Mouse (Mus musculus) activated CD4-positive, CD25-positive, alpha-beta regulatory T cell (primary cell): Measurements from ENCODE around the gene Arid4b. TPM values are rescaled to one million over a fixed set of nuclear protein-coding genes. Genes with fewer than 3 reads are reported as not detected.

Experiments
- polyA plus RNA-seq, 2 experiments: library from polyadenylated mRNA; unstranded; fragments of 100-300 nt; shearing (Covaris generic); gene quantifications; one replicate each; pipeline ENCODE4 v1.2.1; 2017

Arid4b gene
- 100 to 1,000 TPM; 132 to 190 TPM for polyA plus RNA-seq

DNA sequence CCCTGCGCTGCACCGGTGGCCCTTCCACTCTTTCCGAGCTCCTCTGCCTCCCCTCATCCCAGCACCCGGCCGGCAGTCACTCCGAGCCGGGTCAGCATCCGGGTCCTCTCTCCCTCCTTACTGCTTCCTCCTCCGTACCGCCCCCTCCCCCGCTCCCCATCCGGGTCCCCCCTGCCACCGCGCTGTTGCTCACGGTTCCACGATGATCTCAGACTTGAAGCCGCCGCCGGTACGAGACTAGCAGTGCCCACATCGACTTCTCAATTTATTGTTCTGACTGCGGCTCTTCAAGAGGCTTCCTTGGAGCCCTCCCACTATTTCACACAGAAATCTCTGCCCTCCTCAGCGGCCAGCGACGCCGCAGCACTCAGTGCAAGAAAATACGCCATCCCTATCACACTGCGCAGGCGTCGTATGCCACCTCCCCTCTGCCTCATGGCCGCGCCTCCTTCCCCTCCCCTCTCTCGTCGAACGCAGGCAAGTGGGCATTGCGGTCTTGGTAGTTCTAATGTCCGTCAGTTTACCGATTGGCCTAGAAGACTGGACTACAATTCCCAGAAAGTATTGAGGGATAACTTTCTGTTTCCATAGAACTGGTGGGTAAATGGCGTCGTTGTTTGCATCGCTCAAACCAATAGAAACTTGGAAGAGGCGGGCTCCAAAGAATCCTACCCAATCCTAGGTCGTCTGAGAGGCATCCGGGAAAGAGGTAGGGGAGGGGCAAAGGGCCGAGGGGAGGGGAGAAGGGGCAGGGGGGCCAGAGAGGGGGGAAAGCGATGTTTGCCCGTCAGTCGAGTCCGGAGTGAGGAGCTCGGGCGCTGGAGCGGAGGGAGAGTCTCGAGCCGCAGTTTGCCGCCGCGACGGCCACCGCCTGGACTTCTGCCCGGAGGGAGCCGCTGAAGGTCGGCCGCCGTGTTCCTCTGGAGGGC is at the start of gene Arid4b, which contains the start of gene Ggps1:
Gene Arid4b (plus strand): TSS at position 220 of the 929 bp plus-strand sequence.
Gene Ggps1 (minus strand): TSS at position 476 of the 929 bp plus-strand sequence.

DNA sequence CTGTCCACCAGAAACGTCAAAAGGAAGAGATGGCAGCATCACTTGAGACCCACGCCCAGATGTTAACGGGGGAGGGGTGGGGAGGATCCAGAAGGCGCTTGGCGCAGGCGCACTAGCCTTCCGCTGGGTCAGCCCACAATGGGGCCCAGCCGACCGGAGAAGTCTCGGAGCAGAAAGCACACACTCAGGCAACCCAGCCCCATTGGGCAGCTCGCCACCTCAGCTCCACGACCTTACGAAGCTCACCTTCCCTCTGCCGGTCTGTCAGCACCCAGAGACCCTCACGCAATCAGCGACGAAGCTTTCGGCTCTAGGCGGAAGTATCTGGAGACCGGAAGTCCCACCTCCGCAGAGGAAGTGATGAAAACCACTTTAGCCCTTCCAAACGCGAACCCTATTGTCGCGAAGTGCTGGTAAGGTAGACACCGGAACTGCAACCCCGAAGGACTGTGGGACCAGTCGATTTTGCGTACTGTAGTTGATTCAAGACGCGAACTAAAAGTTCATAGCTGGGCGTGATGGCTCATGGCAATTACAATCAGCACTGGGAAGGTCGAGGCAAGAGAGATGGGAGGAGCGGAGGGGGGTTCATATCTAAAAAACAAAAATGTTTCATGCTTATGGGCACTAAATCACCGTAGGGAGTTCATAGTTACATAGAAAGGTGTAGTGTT is 23.6 kb upstream of the Arid4b start, which contains the start of gene Tbce:
Gene Tbce (minus strand): TSS at position 347 of the 674 bp plus-strand sequence.

Other genes starting within 250 kb of the Arid4b start
- 10 to 100 TPM; 24.6 to 32.1 TPM for gene B3galnt2, start 108.8 kb upstream of the Arid4b start, polyA plus RNA-seq
- 100 to 1,000 TPM in 1 of 2 experiments, 10 to 100 TPM in 1; 80.2 to 111 TPM for gene Tbce, start 23.6 kb upstream of the Arid4b start, polyA plus RNA-seq
- gene Ggps1, start 256 bp downstream of the Arid4b start, polyA plus RNA-seq: 10 to 100 TPM; 72.1 to 87.0 TPM